Mouse (Mus musculus) kidney, embryonic 16.5 days (tissue): Measurements from ENCODE around the gene Pofut1. TPM values are rescaled to one million over a fixed set of nuclear protein-coding genes. Genes with fewer than 3 reads are reported as not detected.

ENCODE experiments used
- ATAC-seq: fragments of 200-750 bp; cut with Nextera tagmentation; 2 replicates; pipeline ENCODE4 v1.8.0; 2017; ENCODE audit warnings: moderate TSS enrichment; ENCODE audit not compliant: low FRiP score, low TSS enrichment
- H3K27ac ChIP-seq: fragments of 300-500 bp; sonication (generic); 2 replicates; pipeline ENCODE4 v1.5.1; 2014; ENCODE audit warnings: low read length
- H3K27me3 ChIP-seq: fragments of 300-500 bp; sonication (generic); 2 replicates; pipeline ENCODE4 v1.6.1; 2014; ENCODE audit warnings: low read length, control low read depth, mixed read lengths; ENCODE audit not compliant: insufficient read depth
- H3K36me3 ChIP-seq: fragments of 300-500 bp; sonication (generic); 2 replicates; pipeline ENCODE4 v1.6.1; 2014; ENCODE audit warnings: low read length, control low read depth, mixed read lengths; ENCODE audit not compliant: insufficient read depth
- H3K4me1 ChIP-seq: fragments of 300-500 bp; sonication (generic); 2 replicates; pipeline ENCODE4 v1.6.1; 2014; ENCODE audit warnings: low read length, control low read depth, mixed read lengths; ENCODE audit not compliant: insufficient read depth
- H3K4me2 ChIP-seq: fragments of 300-500 bp; sonication (generic); replicated peaks from 2 replicates; pipeline ENCODE4 v1.6.1; 2014; ENCODE audit warnings: low read depth, low read length
- H3K4me3 ChIP-seq: fragments of 300-500 bp; sonication (generic); 2 replicates; pipeline ENCODE4 v1.5.1; 2014; ENCODE audit warnings: mild to moderate bottlenecking, low read length
- H3K9ac ChIP-seq: fragments of 300-500 bp; sonication (generic); replicated peaks from 2 replicates; pipeline ENCODE4 v1.6.1; 2014; ENCODE audit warnings: low read length
- H3K9me3 ChIP-seq: fragments of 300-500 bp; sonication (generic); 2 replicates; pipeline ENCODE4 v1.6.1; 2016; ENCODE audit warnings: low read length, control low read depth
- WGBS: fragments of 180-500 bp; shearing (Covaris S2); extraction: QIAGEN DNeasy Blood & Tissue Kit; methylation state at CpG from one replicate; pipeline ENCODE4 v1.1.7; 2014; 5-methylcytosine and 5-hydroxymethylcytosine counted together
- polyA plus RNA-seq: library from polyadenylated mRNA; unstranded; fragments of >200 nt; fragmentation: Nextera tagmentation; extraction: Ambion mirVana; gene quantifications from 2 replicates; pipeline ENCODE4 v1.2.1, GENCODE M21; 2015

Pofut1 gene
- polyA plus RNA-seq: 6.5 and 6.9 TPM in 2 replicates

DNA sequence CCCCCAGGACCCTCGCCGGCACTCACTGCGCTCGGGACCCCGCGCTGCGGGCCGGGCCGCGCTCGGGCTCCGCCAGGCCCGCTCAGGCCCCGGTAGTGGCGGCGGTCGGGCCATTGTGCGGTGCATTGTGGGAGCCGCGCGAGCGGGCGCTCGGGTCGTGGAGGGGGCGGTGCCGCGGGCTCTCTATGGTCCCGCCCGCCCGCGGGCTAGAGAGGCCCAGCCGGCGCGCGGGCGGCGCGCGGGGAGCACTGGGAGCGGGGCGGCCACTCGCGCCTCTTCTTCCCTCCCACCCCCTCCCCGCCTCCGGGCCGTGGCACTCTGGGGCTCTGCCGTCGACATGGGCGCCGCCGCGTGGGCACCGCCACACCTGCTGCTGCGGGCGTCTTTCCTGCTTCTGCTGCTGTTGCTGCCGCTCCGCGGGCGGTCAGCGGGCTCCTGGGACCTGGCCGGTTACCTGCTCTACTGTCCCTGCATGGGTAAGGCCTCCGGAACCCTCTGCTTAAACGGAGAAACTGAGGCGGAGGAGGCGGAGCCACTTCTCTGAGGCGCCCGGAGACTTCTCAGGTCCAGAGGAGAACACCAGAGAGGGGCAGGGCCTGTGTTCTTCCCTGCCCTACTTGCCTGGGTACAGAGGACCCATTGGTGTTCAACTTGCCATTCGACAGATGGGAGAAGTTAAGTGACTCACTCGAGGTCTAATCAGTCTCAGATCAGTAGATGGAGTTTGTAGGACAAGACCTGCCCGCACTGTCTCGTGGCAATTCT is at the start of gene Pofut1, which contains the start of gene Plagl2:
Gene Pofut1, plus strand, starts transcription at position 284 of the 765 bp plus-strand sequence.
Gene Plagl2, minus strand, starts transcription at position 177 of the 765 bp plus-strand sequence.
- peak within 1 kb of the TSS; percentile 93 for H3K4me3 ChIP-seq
- peak within 1 kb of the TSS; percentile 92 for H3K9ac ChIP-seq
- H3K4me2 ChIP-seq: peak within 1 kb of the TSS; percentile 68

DNA sequence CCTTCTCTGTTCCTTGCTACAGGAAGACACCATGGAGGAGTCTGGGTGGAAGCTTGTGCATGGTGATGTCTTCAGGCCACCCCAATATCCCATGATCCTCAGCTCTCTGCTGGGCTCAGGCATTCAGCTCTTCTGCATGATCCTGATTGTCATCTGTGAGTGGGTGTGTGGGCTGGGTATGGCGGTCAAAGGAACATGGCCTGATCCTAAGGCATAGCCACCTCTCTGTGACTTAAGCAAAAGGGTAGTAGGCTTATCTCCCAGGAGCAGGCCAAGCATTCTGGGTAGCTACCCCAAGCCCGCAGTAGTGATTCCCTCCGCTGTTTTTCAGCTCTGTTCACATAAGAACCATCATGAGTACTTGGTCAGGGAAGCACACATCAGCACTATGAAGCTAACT is 47.1 kb upstream of the Pofut1 start:
- Histone ChIP-seq H3K9me3 (no peaks in the 10 kb centered on the region), H3K4me3 (no peak overlapping the region), H3K36me3 (peaks cover 71% of the 10 kb centered on the region), H3K27me3 (no peaks in the 10 kb centered on the region), H3K9ac (no peak overlapping the region), H3K27ac (no peak overlapping the region), H3K4me1 (no peaks in the 10 kb centered on the region), H3K4me2 (no peak overlapping the region)
- ATAC-seq: no peak
- 97% methylated on average over 3 of the region's 3 CpGs for WGBS

More for the DNA sequence above, at the start of gene Pofut1, which contains the start of gene Plagl2:
- H3K27ac ChIP-seq: peak within 1 kb of the TSS; percentile 89
- no peaks in the 10 kb centered on the region for H3K9me3 ChIP-seq
- no peaks in the 10 kb centered on the region for H3K27me3 ChIP-seq
- ATAC-seq: peak; percentile 97
- peaks cover 37% of the 10 kb centered on the region for H3K4me1 ChIP-seq
- 0% methylated on average over 55 of the region's 72 CpGs for WGBS
- peaks cover 6% of the 10 kb centered on the region for H3K36me3 ChIP-seq

- Histone ChIP-seq H3K36me3 (peaks cover 58% of the 10 kb centered on the region), H3K4me3 (no peak overlapping the region), H3K4me1 (no peaks in the 10 kb centered on the region), H3K27ac (no peak overlapping the region), H3K9me3 (no peaks in the 10 kb centered on the region), H3K9ac (no peak overlapping the region), H3K27me3 (no peaks in the 10 kb centered on the region), H3K4me2 (no peak overlapping the region)
- no peak; the same call in 1 of the 2 replicates for ATAC-seq
- WGBS: 73% methylated on average over 5 of the region's 5 CpGs
These were observed 42.8 kb upstream of the Pofut1 start for GRCm38 (mm10) chr2:153198485-153198884.

GRCm38 (mm10) chr2:153199114-153199513 is 42.2 kb upstream of the Pofut1 start:
- Histone ChIP-seq H3K27ac (no peak overlapping the region), H3K9ac (no peak overlapping the region), H3K9me3 (no peaks in the 10 kb centered on the region), H3K4me2 (no peak overlapping the region), H3K4me3 (no peak overlapping the region), H3K4me1 (no peaks in the 10 kb centered on the region), H3K27me3 (no peaks in the 10 kb centered on the region), H3K36me3 (peaks cover 57% of the 10 kb centered on the region)
- WGBS: 85% methylated on average over 2 of the region's 2 CpGs
- no peak for ATAC-seq

DNA sequence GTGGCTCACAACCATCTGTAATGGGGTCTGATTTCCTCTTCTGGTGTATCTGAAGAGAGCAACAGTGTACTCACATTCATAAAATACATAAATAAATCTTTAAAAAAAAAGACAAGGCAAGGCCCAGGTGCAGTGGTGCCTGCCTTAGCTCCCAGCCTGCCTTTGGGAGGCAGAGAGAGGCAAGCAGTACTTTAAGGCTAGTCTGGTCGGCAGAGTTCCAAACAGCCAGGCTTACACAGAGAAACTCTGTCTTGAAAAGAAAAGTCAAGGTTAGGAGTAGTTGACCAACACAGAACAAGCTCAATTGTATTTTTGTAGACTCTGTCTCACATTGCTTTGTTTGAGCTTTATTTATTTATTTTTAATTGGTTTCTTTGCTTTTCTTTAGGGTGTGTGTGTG is 38.6 kb upstream of the Pofut1 start:
- H3K9ac ChIP-seq: no peak overlapping the region
- peaks cover 58% of the 10 kb centered on the region for H3K36me3 ChIP-seq
- no peak for ATAC-seq

DNA sequence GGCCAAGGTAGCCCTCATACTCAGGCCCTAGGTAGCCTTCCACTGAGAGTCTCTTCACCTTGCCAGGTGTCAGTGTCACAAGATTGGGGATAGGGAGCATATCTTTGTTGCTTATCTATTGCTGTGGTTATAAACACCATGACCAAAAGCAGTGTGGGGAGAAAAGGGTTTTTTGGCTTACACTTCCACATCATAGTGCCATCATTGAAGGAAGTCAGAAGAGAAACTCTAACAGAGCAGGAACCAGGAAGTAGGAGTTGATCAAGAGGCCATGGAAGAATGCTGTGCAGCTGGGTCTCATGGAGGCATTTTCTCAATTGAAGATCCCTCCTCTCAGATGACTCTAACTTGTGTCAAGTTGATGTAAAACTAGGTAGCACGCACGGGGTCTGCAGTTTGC is 33.2 kb upstream of the Pofut1 start:
- no peak for ATAC-seq
- Histone ChIP-seq H3K4me1 (no peaks in the 10 kb centered on the region), H3K9ac (no peak overlapping the region), H3K27ac (no peak overlapping the region), H3K9me3 (no peaks in the 10 kb centered on the region), H3K36me3 (peaks cover 48% of the 10 kb centered on the region), H3K4me3 (no peak overlapping the region), H3K4me2 (no peak overlapping the region), H3K27me3 (no peaks in the 10 kb centered on the region)
- WGBS: 83% methylated on average over 2 of the region's 2 CpGs

More for the DNA sequence above, 38.6 kb upstream of the Pofut1 start:
- Histone ChIP-seq H3K9me3 (no peaks in the 10 kb centered on the region), H3K4me2 (no peak overlapping the region), H3K27me3 (no peaks in the 10 kb centered on the region), H3K4me1 (no peaks in the 10 kb centered on the region), H3K4me3 (no peak overlapping the region), H3K27ac (no peak overlapping the region)
- WGBS: 81% methylated on average over 1 of the region's 1 CpGs

GRCm38 (mm10) chr2:153209286-153209685 is 32.0 kb upstream of the Pofut1 start:
- Histone ChIP-seq H3K9me3 (no peaks in the 10 kb centered on the region), H3K4me1 (no peaks in the 10 kb centered on the region), H3K4me3 (no peak overlapping the region), H3K36me3 (peaks cover 48% of the 10 kb centered on the region), H3K27me3 (no peaks in the 10 kb centered on the region), H3K4me2 (no peak overlapping the region), H3K27ac (no peak overlapping the region), H3K9ac (no peak overlapping the region)
- ATAC-seq: no peak
- 85% methylated on average over 5 of the region's 5 CpGs for WGBS

GRCm38 (mm10) chr2:153211451-153211850 is 29.9 kb upstream of the Pofut1 start:
- no peak for ATAC-seq
- H3K27me3 ChIP-seq: no peaks in the 10 kb centered on the region
- no peak overlapping the region for H3K4me2 ChIP-seq
- H3K27ac ChIP-seq: no peak overlapping the region
- 90% methylated on average over 5 of the region's 5 CpGs for WGBS
- no peak overlapping the region for H3K4me3 ChIP-seq
- no peaks in the 10 kb centered on the region for H3K9me3 ChIP-seq
- no peak overlapping the region for H3K9ac ChIP-seq
- H3K4me1 ChIP-seq: no peaks in the 10 kb centered on the region
- H3K36me3 ChIP-seq: peaks cover 30% of the 10 kb centered on the region

DNA sequence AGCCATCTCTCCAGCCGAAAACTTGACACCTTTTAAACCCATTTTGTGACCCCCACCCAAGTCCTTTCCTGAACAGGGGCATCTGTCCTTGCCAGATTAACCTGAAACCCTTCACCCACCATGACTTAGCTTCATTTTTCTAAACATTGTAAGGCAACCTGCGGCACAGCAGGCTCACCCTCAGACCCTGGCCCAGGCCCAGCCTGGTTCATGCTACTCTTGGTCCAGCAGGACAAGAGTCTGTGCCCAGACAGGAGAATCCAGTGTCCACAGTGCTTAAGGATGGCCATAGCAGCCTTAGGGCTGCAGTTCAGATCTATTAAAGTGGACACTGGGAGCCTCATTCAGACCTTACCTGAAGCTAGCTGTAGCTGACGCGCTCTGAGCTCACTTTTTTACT is 28.0 kb upstream of the Pofut1 start:
- Histone ChIP-seq H3K9me3 (no peaks in the 10 kb centered on the region), H3K4me1 (no peaks in the 10 kb centered on the region), H3K4me2 (no peak overlapping the region), H3K4me3 (no peak overlapping the region), H3K27ac (no peak overlapping the region), H3K9ac (no peak overlapping the region), H3K36me3 (peaks cover 15% of the 10 kb centered on the region), H3K27me3 (no peaks in the 10 kb centered on the region)
- ATAC-seq: no peak
- 77% methylated on average over 4 of the region's 4 CpGs for WGBS

DNA sequence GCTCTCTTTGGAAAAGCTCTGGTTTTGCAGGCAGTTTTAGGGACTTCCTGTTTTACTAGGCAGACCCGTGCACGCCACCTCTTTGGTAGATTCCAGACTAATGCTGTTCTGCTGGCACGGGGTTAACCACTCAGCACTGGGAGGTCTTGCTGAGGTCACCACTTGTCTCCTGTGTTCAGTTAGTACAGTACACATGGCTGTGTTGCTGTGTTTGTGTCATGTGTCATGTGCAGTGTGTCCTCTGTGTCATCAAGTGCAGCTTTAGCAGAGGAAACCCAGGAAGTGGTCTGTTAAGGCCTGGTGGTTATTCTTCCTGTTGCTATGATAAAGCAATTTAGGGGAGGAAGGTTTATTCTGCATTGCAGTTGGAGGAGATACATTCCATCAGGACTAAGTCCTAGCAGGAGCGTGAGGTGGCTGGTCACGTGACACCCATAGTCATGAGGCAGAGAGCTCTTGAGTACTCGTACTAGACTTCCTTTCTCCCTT is 26.5 kb upstream of the Pofut1 start:
- no peaks in the 10 kb centered on the region for H3K27me3 ChIP-seq

More for the DNA sequence above, 26.5 kb upstream of the Pofut1 start:
- Histone ChIP-seq H3K9ac (no peak overlapping the region), H3K4me2 (no peak overlapping the region), H3K27ac (no peak overlapping the region), H3K4me1 (no peaks in the 10 kb centered on the region), H3K9me3 (no peaks in the 10 kb centered on the region), H3K36me3 (peaks cover 3% of the 10 kb centered on the region; the same call in 1 of the 2 replicates), H3K4me3 (no peak overlapping the region)
- WGBS: 56% methylated on average over 6 of the region's 6 CpGs
- ATAC-seq: no peak
